Mouse (Mus musculus): ENCODE data around the gene Slc26a3.

DNA sequence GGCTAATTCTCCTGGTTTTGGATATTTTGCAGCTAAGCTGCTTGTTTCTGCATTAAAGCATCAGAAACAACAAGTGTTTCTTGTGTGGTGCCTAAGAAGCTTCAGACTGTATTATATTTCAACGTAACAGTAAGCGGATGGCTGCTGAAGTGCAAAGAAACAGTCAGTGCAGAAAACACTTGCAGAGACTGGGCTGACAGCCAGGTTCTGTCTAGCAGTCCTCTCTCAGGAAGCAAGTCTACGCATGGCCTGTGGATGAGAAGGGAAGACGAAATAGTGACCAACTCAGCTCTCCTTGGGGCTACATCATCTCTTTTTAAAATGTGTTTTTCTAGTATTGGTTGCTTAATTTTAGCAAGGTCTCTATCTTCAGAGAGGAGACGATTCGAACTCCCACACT lies 129.4 kb downstream of the Slc26a3 start:
- no peak for TF ChIP-seq POLR2A (IDR thresholded peaks at IDR 0.05; ENCODE audit: low read depth, low read length)
- no peak for TF ChIP-seq CTCF (IDR thresholded peaks at IDR 0.05; ENCODE audit: extremely low read depth, insufficient read depth, insufficient read length, insufficient replicate concordance)
